Mouse (Mus musculus) B cell, adult 2 months (primary cell): Measurements from ENCODE around the gene Gfod1.

ENCODE experiments used
- DNase-seq, 2 experiments: peaks; one replicate each; pipeline ENCODE4 v3.0.0; 2022

Gfod1 gene

GRCm38 (mm10) chr13:43261287-43261686 lies 42.7 kb downstream of the Gfod1 start:
- DNase-seq = peak; percentile 53 to 57

- DNase-seq = no peak
Measured at GRCm38 (mm10) chr13:43260731-43261130, 43.2 kb downstream of the Gfod1 start.

- no peak for DNase-seq
Measured at GRCm38 (mm10) chr13:43256447-43256846, 47.5 kb downstream of the Gfod1 start.

DNA sequence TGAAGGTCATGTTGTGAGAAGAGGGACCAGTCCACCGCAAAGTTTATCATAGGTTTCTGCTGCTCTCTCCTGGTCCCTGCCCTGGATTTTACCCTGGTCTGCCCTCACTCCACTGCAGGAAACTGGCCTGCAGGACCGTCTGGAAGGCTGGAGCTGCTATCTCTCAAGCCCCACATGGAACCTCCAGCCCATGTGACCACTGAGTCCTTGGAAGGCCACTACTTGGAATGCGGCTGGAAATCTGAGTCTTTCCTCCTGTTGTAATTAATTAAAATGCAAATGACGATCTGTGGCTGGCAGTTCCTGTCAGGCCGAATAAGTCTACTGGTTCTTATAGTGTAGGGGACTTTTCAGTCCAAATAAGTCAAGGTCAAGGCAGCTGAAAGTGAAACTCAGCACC lies 50.4 kb downstream of the Gfod1 start:
- DNase-seq = no peak

DNA sequence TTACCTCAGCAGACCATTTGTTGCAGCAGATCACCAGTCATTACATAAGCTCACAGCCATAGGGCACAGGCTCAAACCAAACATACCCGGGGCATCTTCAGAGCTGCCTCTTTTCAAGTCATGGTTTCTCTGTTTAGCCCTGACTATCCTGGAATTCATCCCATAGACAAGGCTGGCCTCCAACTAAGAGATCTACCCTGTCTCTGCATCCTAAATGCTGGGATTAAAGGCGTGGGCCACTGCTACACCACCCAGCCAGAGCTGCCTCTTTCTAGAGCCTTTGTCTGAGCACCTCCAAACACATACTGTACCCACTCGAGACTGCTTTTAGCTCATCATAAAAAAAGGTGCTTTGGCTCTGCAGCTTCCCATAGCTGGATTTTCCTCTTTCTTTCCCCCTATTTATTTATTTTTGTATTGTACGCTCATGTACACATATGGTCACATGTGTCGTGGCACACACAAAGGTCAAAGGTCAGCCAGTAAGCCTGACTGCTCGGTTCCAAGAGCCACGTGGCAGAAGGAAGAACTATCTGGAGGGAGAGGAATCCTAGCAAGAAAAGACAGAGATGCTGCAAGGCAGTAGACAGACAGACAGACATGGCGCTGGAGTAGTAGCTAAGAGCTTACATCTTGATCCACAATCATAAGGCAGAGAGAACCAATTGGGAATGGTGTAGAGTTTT lies 51.7 kb downstream of the Gfod1 start:
- no peak for DNase-seq

GRCm38 (mm10) chr13:43251391-43251790 lies 52.6 kb downstream of the Gfod1 start:
- no peak for DNase-seq

DNA sequence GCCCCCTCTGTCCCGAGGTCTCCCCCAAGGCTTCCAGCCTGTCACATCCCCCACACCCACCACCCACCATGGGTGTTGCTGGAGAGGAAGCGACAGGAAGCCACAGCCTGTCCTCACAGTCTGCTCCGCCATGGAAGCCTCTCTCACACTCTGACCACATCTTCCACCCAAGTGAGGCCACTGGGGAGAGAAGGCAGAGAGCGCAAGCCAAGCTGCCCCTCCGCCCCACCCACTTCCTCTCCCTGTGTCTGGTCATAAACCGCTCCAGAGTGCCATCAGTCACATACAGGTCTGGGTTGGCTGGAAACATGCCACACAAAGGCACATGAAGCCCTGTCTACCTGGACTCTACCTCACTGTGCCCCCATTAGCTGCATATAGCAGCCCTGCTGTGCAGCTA lies 53.3 kb downstream of the Gfod1 start:
- DNase-seq = peak; percentile 66

DNA sequence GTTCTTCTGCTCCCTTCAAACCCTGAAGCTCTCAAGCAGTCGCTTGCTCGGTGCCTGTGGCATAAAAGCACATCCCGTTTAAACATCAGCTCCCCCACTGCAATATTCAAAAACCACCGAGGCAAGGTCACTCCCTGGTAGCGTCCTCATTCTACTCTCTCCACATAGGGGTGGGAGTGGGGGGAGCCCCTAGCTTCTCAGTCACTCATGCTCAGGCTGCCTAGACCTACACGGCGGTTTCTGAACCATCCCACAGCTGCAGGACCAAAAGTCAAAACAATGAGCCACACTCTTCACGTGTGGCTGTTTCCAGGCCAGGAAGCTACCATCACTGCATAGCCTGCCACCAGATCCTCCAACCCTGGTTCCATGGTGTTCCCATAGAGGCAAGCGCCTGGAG lies 53.9 kb downstream of the Gfod1 start:
- peak; percentile 34 to 38 for DNase-seq

DNA sequence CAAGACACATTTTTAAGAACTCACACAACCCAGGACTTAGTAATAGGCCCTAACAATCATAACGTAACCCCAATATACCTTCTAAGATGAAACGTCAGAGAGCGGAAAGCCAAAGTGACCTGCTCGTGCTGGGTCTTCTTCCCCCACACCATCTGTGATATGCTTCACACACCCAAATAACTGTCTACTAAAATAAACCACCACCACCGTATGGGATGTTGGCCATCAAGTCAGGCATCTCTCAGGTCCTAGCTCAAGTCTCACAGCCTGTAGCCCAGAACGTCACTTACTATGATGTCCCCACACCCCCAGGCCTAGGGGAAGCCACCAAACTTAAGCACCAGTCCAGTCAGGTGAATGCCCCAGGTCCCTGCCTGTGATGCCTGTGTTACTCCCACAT lies 55.6 kb downstream of the Gfod1 start:
- no peak for DNase-seq

DNA sequence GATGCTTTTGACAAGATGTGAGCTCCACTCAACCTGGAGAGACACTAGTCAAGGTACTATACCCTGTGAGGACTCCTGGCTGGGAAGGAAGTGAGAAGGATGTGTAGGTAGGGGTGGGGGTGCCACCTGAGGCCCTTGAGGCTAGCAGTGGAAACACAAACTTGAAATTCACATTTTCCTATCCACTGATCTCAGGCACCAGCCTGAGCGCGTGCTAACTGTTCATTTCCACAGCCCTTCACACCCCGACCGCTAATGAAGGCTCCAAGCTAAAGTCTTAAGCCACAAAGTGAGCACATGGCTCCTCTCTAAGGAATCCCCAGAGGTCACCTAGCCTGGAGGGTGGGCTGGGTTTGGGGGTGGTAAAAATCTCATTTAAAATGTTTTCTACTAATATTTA lies 57.1 kb downstream of the Gfod1 start:
- DNase-seq = no peak

- DNase-seq = no peak
Measured at GRCm38 (mm10) chr13:43243793-43244192, 60.2 kb downstream of the Gfod1 start.

DNA sequence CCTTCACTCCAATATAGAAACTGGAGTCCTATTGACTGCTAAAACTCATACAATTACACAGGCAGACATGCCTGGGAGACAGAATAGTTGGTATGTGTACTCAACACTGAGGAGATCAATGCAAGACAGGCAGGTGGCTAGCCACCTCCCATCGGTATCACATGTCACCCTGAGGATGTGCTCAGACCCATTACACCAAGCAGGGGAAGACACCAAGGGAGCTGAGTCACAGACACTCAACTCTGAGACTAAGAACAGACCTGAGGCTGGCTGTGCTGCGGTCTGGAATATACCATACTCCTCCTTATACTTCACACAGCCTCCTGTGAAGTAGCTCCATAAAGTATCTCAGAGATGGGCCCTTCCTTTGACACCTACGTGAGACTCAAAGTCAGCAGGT lies 60.7 kb downstream of the Gfod1 start:
- peak; percentile 29 to 33 for DNase-seq

DNA sequence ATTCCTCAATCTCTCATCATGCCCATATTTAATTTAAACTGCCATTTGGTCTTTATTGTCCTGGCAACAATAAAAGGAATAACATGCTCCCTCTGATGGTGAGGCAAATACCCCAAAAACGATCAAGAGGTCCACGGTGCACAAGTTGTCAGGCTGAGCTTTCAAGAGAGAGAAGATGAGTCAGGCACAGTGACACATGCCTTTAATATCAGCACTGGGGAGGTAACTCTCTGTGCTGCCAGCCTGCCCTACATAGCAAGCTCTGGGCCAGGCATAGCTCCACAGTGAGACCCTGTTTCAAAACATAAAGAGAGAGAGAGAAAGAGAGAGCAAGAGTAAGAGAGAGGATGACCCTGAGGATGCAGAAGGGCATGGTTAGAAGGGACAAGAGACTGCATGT lies 62.2 kb downstream of the Gfod1 start:
- DNase-seq = no peak

GRCm38 (mm10) chr13:43241069-43241468 lies 62.9 kb downstream of the Gfod1 start:
- no peak for DNase-seq

GRCm38 (mm10) chr13:43239790-43240216 lies 64.2 kb downstream of the Gfod1 start:
- peak; percentile 41 to 43 for DNase-seq

- no peak for DNase-seq
Measured at GRCm38 (mm10) chr13:43236630-43237029, 67.3 kb downstream of the Gfod1 start.

DNA sequence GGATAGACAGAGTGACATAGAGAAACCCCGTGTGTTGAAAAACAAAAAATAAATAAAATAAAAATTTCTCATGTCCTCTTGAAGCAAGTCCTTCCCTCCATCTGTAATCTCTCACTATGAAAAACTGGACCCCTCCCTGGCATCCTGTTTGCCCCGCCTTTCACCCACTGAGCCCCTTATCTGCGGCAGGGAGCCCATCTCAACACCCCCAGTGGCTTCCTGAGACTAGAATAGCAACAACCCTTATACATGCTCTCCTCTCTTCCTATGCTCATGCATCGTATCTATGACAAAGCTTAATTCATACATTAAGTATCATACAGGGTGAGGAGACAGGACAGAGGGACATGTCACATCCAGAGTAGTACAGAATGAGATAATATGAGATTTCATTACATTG lies 68.0 kb downstream of the Gfod1 start:
- no peak for DNase-seq

- DNase-seq = no peak
Measured at GRCm38 (mm10) chr13:43235586-43235910, 68.4 kb downstream of the Gfod1 start.

GRCm38 (mm10) chr13:43234869-43235585 lies 68.9 kb downstream of the Gfod1 start:
- no peak for DNase-seq

DNA sequence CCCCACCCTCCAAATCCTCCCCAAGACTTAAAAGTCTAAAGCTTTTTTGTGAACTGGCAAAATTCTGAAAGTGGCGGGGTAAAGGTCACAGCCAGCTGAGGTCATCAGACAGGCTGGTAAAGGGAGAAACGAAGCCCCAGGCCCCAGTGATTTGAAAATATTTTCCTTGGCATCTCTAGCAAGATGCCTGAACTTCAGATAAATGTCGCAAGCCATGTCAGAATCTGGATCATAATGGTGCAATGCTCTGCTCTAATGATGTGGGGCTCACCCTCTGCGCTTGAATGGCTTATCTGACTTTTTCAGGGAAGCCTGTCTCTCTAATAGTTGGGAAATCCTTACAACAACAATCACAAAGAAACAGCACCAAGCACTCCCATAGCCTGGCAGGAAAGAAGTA lies 70.6 kb downstream of the Gfod1 start:
- DNase-seq = no peak

GRCm38 (mm10) chr13:43231965-43232860 lies 71.8 kb downstream of the Gfod1 start:
- no peak for DNase-seq

- DNase-seq = no peak
Measured at GRCm38 (mm10) chr13:43230842-43231241, 73.1 kb downstream of the Gfod1 start.

GRCm38 (mm10) chr13:43230238-43230637 lies 73.7 kb downstream of the Gfod1 start:
- no peak for DNase-seq

DNA sequence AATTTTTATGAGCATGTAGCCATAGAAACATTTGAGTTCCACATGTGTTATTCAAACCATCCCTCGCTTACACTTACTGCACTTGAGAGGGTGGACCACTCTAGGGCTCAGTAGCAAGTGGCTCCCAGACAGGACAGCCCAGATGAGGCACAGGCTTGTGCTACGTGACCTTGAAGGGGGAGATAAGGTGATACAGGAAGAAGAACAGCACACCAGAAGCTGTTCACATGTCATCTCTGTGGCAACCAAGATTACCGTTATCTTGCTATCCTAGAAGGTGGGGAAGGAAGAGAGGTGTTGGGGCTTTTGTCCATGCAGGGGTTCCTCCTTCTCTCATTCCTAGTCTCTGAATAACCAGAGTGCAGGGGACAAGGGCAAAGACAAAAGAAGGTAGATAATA lies 74.2 kb downstream of the Gfod1 start:
- no peak for DNase-seq
